Mouse (Mus musculus): ENCODE results near the gene Ccn6. TPM values are rescaled to one million over a fixed set of nuclear protein-coding genes. Genes with fewer than 3 reads are reported as not detected.
"Not testable (repeated sequence)": the region's sequence is repeated elsewhere in the genome, so short reads cannot be mapped to it uniquely, and the experiment has no call there.

The Ccn6 gene
- 0.16 and 0.20 TPM in 2 replicates for polyA plus RNA-seq (2015; fragmentation: Nextera tagmentation; extraction: Ambion mirVana)

GRCm38 (mm10) chr10:39163694-39164093 is at the start of gene Ccn6:
Gene Ccn6, minus strand, starts transcription at chr10:39163794.
- Histone ChIP-seq H3K27me3 (ENCODE audit: insufficient read depth, low read length) (no peaks in the 10 kb centered on the region), H3K9me3 (replicated peaks; ENCODE audit: low read length) (no peaks in the 10 kb centered on the region), H3K9ac (ENCODE audit: low read depth, low read length) (no peak within 1 kb of the TSS), H3K4me2 (ENCODE audit: low read length) (peak within 1 kb of the TSS; percentile 31), H3K27ac (peak within 1 kb of the TSS; percentile 19; the same call in 1 of the 2 replicates), H3K4me3 (replicated peaks; ENCODE audit: low read depth, low read length) (no peak within 1 kb of the TSS), H3K36me3 (ENCODE audit: insufficient read depth, low read length) (no peaks in the 10 kb centered on the region), H3K4me1 (replicated peaks; ENCODE audit: insufficient read depth, low read length) (peaks cover 13% of the 10 kb centered on the region; the same call in 1 of the 2 replicates)
- WGBS = 84% methylated on average over 10 of the region's 10 CpGs
- DNase-seq (ENCODE audit: low spot score) = no peak
- ATAC-seq (replicated peaks; ENCODE audit: low FRiP score, low read depth) = no peak
- no peak for TF ChIP-seq CTCF (IDR thresholded peaks at IDR 0.05; ENCODE audit: low read depth)

DNA sequence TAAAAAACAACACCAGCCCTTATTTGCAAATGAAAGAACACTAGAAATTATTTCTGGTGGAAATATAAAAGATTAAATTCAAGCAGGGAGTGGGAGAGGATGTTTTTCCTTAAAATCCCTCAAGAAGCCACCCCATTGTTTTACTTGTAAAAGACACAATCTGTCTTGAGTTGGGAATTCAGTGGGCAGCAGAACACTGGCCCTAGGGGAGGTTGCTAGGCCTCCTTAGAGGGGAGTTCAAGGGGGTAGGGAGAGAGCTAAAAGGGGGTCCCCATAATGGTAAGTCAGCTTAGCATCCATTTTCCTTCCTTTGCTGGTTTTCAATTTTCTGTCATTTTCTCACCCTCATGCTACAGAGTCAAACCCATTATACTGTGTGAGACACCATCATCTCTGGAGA is 46.4 kb upstream of the Ccn6 start:
- no peak for DNase-seq (ENCODE audit: low spot score)
- Histone ChIP-seq H3K27ac (no peak overlapping the region), H3K9me3 (replicated peaks; ENCODE audit: low read length) (no peaks in the 10 kb centered on the region), H3K36me3 (ENCODE audit: insufficient read depth, low read length) (no peaks in the 10 kb centered on the region), H3K27me3 (ENCODE audit: insufficient read depth, low read length) (no peaks in the 10 kb centered on the region), H3K4me3 (replicated peaks; ENCODE audit: low read depth, low read length) (no peak overlapping the region), H3K4me1 (replicated peaks; ENCODE audit: insufficient read depth, low read length) (no peaks in the 10 kb centered on the region), H3K4me2 (ENCODE audit: low read length) (no peak overlapping the region), H3K9ac (ENCODE audit: low read depth, low read length) (no peak overlapping the region)
- TF ChIP-seq CTCF (IDR thresholded peaks at IDR 0.05; ENCODE audit: low read depth) = no peak
- no peak for ATAC-seq (replicated peaks; ENCODE audit: low FRiP score, low read depth)

- no peak overlapping the region for H3K27ac ChIP-seq
- H3K36me3 ChIP-seq (ENCODE audit: insufficient read depth, low read length) = no peaks in the 10 kb centered on the region
- 28% methylated on average over 10 of the region's 10 CpGs for WGBS
- H3K9me3 ChIP-seq (replicated peaks; ENCODE audit: low read length) = no peaks in the 10 kb centered on the region
- H3K27me3 ChIP-seq (ENCODE audit: insufficient read depth, low read length) = no peaks in the 10 kb centered on the region
- H3K4me1 ChIP-seq (replicated peaks; ENCODE audit: insufficient read depth, low read length) = no peaks in the 10 kb centered on the region
- ATAC-seq (replicated peaks; ENCODE audit: low FRiP score, low read depth) (no peak), DNase-seq (ENCODE audit: low spot score) (peak; percentile 14)
- H3K4me3 ChIP-seq (replicated peaks; ENCODE audit: low read depth, low read length) = no peak overlapping the region
- H3K9ac ChIP-seq (ENCODE audit: low read depth, low read length) = no peak overlapping the region
- TF ChIP-seq CTCF (IDR thresholded peaks at IDR 0.05; ENCODE audit: low read depth) = no peak
- no peak overlapping the region for H3K4me2 ChIP-seq (ENCODE audit: low read length)
Observed at GRCm38 (mm10) chr10:39209161-39210025, 45.8 kb upstream of the Ccn6 start.

GRCm38 (mm10) chr10:39208712-39209111 is 45.1 kb upstream of the Ccn6 start:
- DNase-seq (ENCODE audit: low spot score) (no peak), ATAC-seq (replicated peaks; ENCODE audit: low FRiP score, low read depth) (no peak)
- no peak overlapping the region for H3K4me2 ChIP-seq (ENCODE audit: low read length)
- no peak overlapping the region for H3K9ac ChIP-seq (ENCODE audit: low read depth, low read length)
- H3K4me1 ChIP-seq (replicated peaks; ENCODE audit: insufficient read depth, low read length) = no peaks in the 10 kb centered on the region
- TF ChIP-seq CTCF (IDR thresholded peaks at IDR 0.05; ENCODE audit: low read depth) = no peak
- H3K4me3 ChIP-seq (replicated peaks; ENCODE audit: low read depth, low read length) = no peak overlapping the region
- 73% methylated on average over 4 of the region's 4 CpGs for WGBS
- no peaks in the 10 kb centered on the region for H3K36me3 ChIP-seq (ENCODE audit: insufficient read depth, low read length)
- H3K27me3 ChIP-seq (ENCODE audit: insufficient read depth, low read length) = no peaks in the 10 kb centered on the region
- no peaks in the 10 kb centered on the region for H3K9me3 ChIP-seq (replicated peaks; ENCODE audit: low read length)
- H3K27ac ChIP-seq = no peak overlapping the region

DNA sequence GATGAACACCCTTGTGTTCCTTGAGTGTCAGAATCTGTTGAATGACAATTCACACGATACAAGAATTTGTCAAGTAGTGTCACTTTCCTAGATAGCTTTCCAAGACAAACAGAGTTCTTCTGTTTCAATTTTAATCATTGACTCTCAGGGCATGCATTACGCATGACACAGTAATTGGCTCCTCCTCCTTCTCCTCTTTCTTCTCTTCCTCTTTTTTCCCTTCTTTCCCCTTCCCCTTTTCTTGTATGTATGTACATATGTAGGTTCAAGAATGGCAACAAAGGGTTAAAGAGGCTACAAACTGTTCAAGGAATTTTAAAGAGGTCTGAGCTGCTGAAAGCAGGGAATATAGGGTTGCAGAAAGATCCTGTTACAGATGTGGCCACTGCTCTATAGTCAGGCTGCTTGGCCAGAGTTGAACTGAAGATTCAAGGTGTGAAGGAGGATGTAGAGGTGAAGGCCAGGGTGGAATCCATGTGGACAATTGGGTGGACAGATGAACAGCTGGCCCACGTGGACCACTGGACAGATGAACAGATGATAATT is 43.8 kb upstream of the Ccn6 start:
- Histone ChIP-seq H3K27ac (no peak overlapping the region), H3K27me3 (ENCODE audit: insufficient read depth, low read length) (no peaks in the 10 kb centered on the region), H3K36me3 (ENCODE audit: insufficient read depth, low read length) (no peaks in the 10 kb centered on the region), H3K9me3 (replicated peaks; ENCODE audit: low read length) (no peaks in the 10 kb centered on the region), H3K4me2 (ENCODE audit: low read length) (no peak overlapping the region), H3K4me3 (replicated peaks; ENCODE audit: low read depth, low read length) (no peak overlapping the region), H3K9ac (ENCODE audit: low read depth, low read length) (no peak overlapping the region), H3K4me1 (replicated peaks; ENCODE audit: insufficient read depth, low read length) (no peaks in the 10 kb centered on the region)
- peak; percentile 15 for DNase-seq (ENCODE audit: low spot score)
- 38% methylated on average over 3 of the region's 3 CpGs for WGBS
- no peak for TF ChIP-seq CTCF (IDR thresholded peaks at IDR 0.05; ENCODE audit: low read depth)
- no peak for ATAC-seq (replicated peaks; ENCODE audit: low FRiP score, low read depth)

GRCm38 (mm10) chr10:39202490-39202889 is 38.9 kb upstream of the Ccn6 start:
- Histone ChIP-seq H3K4me1 (replicated peaks; ENCODE audit: insufficient read depth, low read length) (no peaks in the 10 kb centered on the region), H3K27me3 (ENCODE audit: insufficient read depth, low read length) (no peaks in the 10 kb centered on the region), H3K4me2 (ENCODE audit: low read length) (no peak overlapping the region), H3K9ac (ENCODE audit: low read depth, low read length) (no peak overlapping the region), H3K9me3 (replicated peaks; ENCODE audit: low read length) (no peaks in the 10 kb centered on the region), H3K4me3 (replicated peaks; ENCODE audit: low read depth, low read length) (no peak overlapping the region), H3K27ac (no peak overlapping the region), H3K36me3 (ENCODE audit: insufficient read depth, low read length) (no peaks in the 10 kb centered on the region)
- 56% methylated on average over 4 of the region's 4 CpGs for WGBS
- TF ChIP-seq CTCF (IDR thresholded peaks at IDR 0.05; ENCODE audit: low read depth) = no peak
- no peak for DNase-seq (ENCODE audit: low spot score)
- no peak for ATAC-seq (replicated peaks; ENCODE audit: low FRiP score, low read depth)

DNA sequence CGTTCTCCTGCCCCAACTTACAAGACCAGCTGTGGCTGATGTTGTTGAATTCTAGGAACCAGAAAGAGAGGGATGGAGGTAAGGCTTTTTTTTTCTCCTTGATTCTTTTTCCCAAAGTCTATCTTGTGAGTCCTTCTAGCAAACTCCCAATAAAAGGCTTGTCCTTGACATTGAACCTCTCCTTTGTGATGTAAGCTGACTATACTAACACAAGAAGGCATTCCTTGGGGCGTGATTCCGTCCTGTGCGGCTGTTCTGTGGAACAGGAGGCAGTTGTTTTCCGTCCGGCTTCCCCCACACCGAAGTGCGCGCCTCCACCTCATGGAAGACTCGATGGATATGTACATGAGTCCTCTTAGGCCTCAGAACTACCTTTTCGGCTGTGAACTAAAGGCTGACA is 34.6 kb upstream of the Ccn6 start:
- not testable (repeated sequence) for H3K27me3 ChIP-seq (ENCODE audit: insufficient read depth, low read length); H3K9me3 ChIP-seq (replicated peaks; ENCODE audit: low read length); H3K9ac ChIP-seq (ENCODE audit: low read depth, low read length)

More for the DNA sequence above, 34.6 kb upstream of the Ccn6 start:
- H3K4me2 ChIP-seq (ENCODE audit: low read length); H3K4me3 ChIP-seq (replicated peaks; ENCODE audit: low read depth, low read length); H3K4me1 ChIP-seq (replicated peaks; ENCODE audit: insufficient read depth, low read length); ATAC-seq (replicated peaks; ENCODE audit: low FRiP score, low read depth); DNase-seq (ENCODE audit: low spot score); H3K27ac ChIP-seq; H3K36me3 ChIP-seq (ENCODE audit: insufficient read depth, low read length): not testable (repeated sequence)
- WGBS = 91% methylated on average over 11 of the region's 11 CpGs
